Mouse (Mus musculus) myocyte (in vitro differentiated cells): ENCODE data around the gene Kif6. TPM values are rescaled to one million over a fixed set of nuclear protein-coding genes. Genes with fewer than 3 reads are reported as not detected.

ENCODE experiments used
- H3K27me3 ChIP-seq: one replicate; pipeline ENCODE4 v1.6.1; 2011; ENCODE audit not compliant: control insufficient read depth, insufficient read depth, insufficient read length
- H3K36me3 ChIP-seq: one replicate; pipeline ENCODE4 v1.6.1; 2011; ENCODE audit not compliant: control insufficient read depth, insufficient read depth
- H3K4me2 ChIP-seq: one replicate; pipeline ENCODE4 v1.6.1; 2011; ENCODE audit warnings: low read depth, control low read depth
- H3K4me3 ChIP-seq: one replicate; pipeline ENCODE4 v1.5.1; 2011; ENCODE audit warnings: mild to moderate bottlenecking, control low read depth, moderate library complexity
- H3K79me2 ChIP-seq: one replicate; pipeline ENCODE4 v1.6.1; 2011; ENCODE audit not compliant: control insufficient read depth, insufficient read depth
- H3ac ChIP-seq: one replicate; pipeline ENCODE4 v1.6.1; 2011; ENCODE audit not compliant: control insufficient read depth, insufficient read length
- CEBPB ChIP-seq: IDR thresholded peaks from 2 replicates; pipeline ENCODE4 v1.6.1; 2011; ENCODE audit warnings: mild to moderate bottlenecking, moderate library complexity; ENCODE audit not compliant: poor library complexity, insufficient read depth, severe bottlenecking
- E2F4 ChIP-seq: IDR thresholded peaks from one replicate; pipeline ENCODE4 v1.6.1; 2011; ENCODE audit warnings: mild to moderate bottlenecking, control low read depth, moderate library complexity; ENCODE audit not compliant: insufficient read depth
- MAX ChIP-seq: IDR thresholded peaks from one replicate; pipeline ENCODE4 v1.6.1; 2011; ENCODE audit warnings: low read depth, mild to moderate bottlenecking, control low read depth
- MYOD1 ChIP-seq, 3 experiments: IDR thresholded peaks; one replicate each; pipeline ENCODE4 v1.6.1; 2011; ENCODE audit warnings: control low read depth in 2 of 3, low read depth in 2 of 3, mild to moderate bottlenecking in 2 of 3, moderate library complexity in 1 of 3; ENCODE audit not compliant: insufficient read length in 2 of 3, control insufficient read depth in 1 of 3
- MYOG ChIP-seq, 3 experiments: IDR thresholded peaks; one replicate each; pipeline ENCODE4 v1.6.1; 2011; ENCODE audit warnings: control low read depth in 2 of 3, low read depth in 2 of 3, mild to moderate bottlenecking in 2 of 3; ENCODE audit not compliant: insufficient read length in 2 of 3, control insufficient read depth in 1 of 3, insufficient read depth in 1 of 3
- POLR2A ChIP-seq: IDR thresholded peaks from one replicate; pipeline ENCODE4 v1.6.1; 2011; ENCODE audit warnings: low read depth, mild to moderate bottlenecking, control low read depth, moderate library complexity; ENCODE audit not compliant: insufficient read length
- POLR2AphosphoS2 ChIP-seq: IDR thresholded peaks from one replicate; pipeline ENCODE4 v1.6.1; 2011; ENCODE audit warnings: low read depth, control low read depth; ENCODE audit not compliant: insufficient read length
- REST ChIP-seq: IDR thresholded peaks from one replicate; pipeline ENCODE4 v1.6.1; 2011; ENCODE audit warnings: mild to moderate bottlenecking, control low read depth, moderate library complexity; ENCODE audit not compliant: insufficient read depth, insufficient read length
- SRF ChIP-seq: IDR thresholded peaks from one replicate; pipeline ENCODE4 v1.6.1; 2011; ENCODE audit warnings: low read depth; ENCODE audit not compliant: control insufficient read depth, insufficient read length
- TCF12 ChIP-seq: IDR thresholded peaks from one replicate; pipeline ENCODE4 v1.6.1; 2011; ENCODE audit warnings: mild to moderate bottlenecking, control low read depth; ENCODE audit not compliant: poor library complexity, insufficient read depth, severe bottlenecking
- TCF3 ChIP-seq: IDR thresholded peaks from one replicate; pipeline ENCODE4 v1.6.1; 2011; ENCODE audit warnings: low read depth, control low read depth; ENCODE audit not compliant: insufficient read length
- USF1 ChIP-seq: IDR thresholded peaks from one replicate; pipeline ENCODE4 v1.6.1; 2011; ENCODE audit warnings: low read depth, mild to moderate bottlenecking, control low read depth, moderate library complexity
- polyA plus RNA-seq: library from polyadenylated mRNA; unstranded; fragments of >200 nt; fragmentation: generic; extraction: Trizol; gene quantifications from one replicate; pipeline ENCODE4 v1.2.1, GENCODE M21; 2012; ENCODE audit warnings: missing spikeins

Gene Kif6
- polyA plus RNA-seq, 1 experiment, result 0.07 TPM

DNA sequence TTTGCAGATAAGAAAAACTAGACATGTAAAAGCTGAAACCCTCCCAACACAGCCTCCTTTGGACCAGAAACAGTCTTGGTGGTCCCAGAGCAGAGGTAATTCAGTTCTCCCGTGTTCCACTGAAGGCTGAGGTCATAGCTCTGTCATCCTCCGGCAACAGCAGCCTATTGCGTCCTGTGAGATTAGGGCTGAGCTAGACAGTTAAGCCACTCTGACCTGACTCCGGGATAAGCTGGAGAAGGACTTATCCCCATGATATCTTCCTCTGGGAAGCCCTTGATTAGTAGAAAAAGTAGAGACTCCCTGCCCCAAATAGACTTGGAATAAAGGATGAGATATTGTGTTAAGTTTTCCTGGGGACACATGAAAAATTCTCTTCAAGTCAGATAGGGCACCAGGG, 319.6 kb downstream of the Kif6 start:
- Histone ChIP-seq H3K4me2 (no peak overlapping the region), H3K27me3 (no peaks in the 10 kb centered on the region), H3ac (no peak overlapping the region), H3K79me2 (no peaks in the 10 kb centered on the region), H3K4me3 (no peak overlapping the region), H3K36me3 (no peaks in the 10 kb centered on the region)
- TF ChIP-seq REST, result no peak
- TF ChIP-seq POLR2A, result no peak
- TF ChIP-seq TCF3, result no peak
- TF ChIP-seq MAX, result no peak
- TF ChIP-seq E2F4, result no peak
- no peak for TF ChIP-seq MYOG (IDR thresholded peaks at IDR 0.05; ENCODE audit: control insufficient read depth in 1 of 3, insufficient read depth in 1 of 3, insufficient read length in 2 of 3, low read depth in 2 of 3)
- no peak for TF ChIP-seq CEBPB
- TF ChIP-seq TCF12, result no peak

DNA sequence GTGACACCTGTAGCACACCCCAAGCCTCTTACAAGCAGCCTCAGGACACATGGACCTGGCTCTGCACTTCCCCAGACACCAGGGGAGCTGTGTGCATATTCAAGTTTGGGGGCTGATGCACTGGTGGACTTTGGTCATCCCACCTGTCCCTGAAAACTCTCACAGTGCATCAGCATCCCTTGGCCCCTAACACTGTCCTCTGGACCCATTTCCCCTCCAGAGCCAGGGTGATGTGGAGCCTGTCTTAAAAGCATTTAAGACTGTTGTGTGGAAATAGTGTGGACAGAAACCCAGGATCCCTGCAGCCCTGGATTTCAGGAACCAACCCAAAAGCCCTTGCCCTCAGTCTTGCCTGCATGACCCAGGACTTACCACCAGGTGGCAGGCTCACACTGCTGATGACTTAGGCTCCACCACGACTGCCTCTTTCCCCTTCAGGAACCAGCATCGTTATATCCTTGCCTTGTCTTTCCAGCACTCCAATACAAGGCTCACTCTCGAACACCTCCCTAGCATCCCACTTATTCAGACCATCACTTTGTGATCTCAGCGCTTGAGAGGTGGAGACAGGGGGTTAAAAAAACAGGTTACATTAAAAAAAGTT, 320.8 kb downstream of the Kif6 start:
- Histone ChIP-seq H3K4me3 (no peak overlapping the region), H3K79me2 (no peaks in the 10 kb centered on the region)

GRCm38 (mm10) chr17:49936214-49936613, 321.3 kb downstream of the Kif6 start:
- no peak overlapping the region for H3ac ChIP-seq
- H3K4me3 ChIP-seq, result no peak overlapping the region
- H3K79me2 ChIP-seq, result no peaks in the 10 kb centered on the region
- TF ChIP-seq TCF12 (no peak), MYOD1 (IDR thresholded peaks at IDR 0.05; ENCODE audit: control insufficient read depth in 1 of 3, insufficient read length in 2 of 3, low read depth in 2 of 3) (no peak), TCF3 (no peak), REST (no peak), POLR2AphosphoS2 (no peak), CEBPB (no peak), E2F4 (no peak)
- H3K4me2 ChIP-seq, result no peak overlapping the region
- no peaks in the 10 kb centered on the region for H3K27me3 ChIP-seq
- H3K36me3 ChIP-seq, result no peaks in the 10 kb centered on the region

More for the DNA sequence above, 320.8 kb downstream of the Kif6 start:
- Histone ChIP-seq H3K4me2 (no peak overlapping the region), H3K36me3 (no peaks in the 10 kb centered on the region), H3ac (no peak overlapping the region), H3K27me3 (no peaks in the 10 kb centered on the region)
- TF ChIP-seq REST, result no peak
- no peak for TF ChIP-seq TCF12
- TF ChIP-seq SRF, result no peak
- TF ChIP-seq MYOG (IDR thresholded peaks at IDR 0.05; ENCODE audit: control insufficient read depth in 1 of 3, insufficient read depth in 1 of 3, insufficient read length in 2 of 3, low read depth in 2 of 3), result no peak
- TF ChIP-seq MAX, result no peak
- no peak for TF ChIP-seq POLR2A
- TF ChIP-seq POLR2AphosphoS2, result no peak

DNA sequence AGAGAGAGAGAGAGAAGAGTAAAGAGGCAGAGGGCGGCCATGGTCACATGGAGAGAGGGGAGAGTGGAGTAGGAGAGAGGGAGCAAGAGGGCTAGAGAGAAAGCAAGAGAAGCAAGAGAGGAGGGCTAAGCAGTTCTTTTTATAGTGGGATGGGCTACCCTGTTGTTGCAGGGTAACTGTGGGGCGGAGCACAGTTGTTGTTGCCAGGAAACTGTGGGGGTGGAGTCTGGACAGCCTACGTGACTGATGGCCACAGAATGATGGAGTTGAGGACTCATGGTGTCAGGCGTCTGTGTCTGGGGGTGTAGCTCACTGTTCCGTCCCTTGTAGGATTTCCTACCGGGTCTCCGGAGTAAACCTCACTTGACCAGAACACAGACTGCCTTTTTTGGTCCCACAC, 324.2 kb downstream of the Kif6 start:
- no peaks in the 10 kb centered on the region for H3K27me3 ChIP-seq
- H3K79me2 ChIP-seq, result no peaks in the 10 kb centered on the region
- H3K4me2 ChIP-seq, result no peak overlapping the region
- TF ChIP-seq SRF, result no peak
- no peak for TF ChIP-seq TCF3
- no peak for TF ChIP-seq CEBPB
- TF ChIP-seq E2F4, result no peak
- TF ChIP-seq POLR2AphosphoS2, result no peak
- no peak for TF ChIP-seq POLR2A
- no peak for TF ChIP-seq MYOD1 (IDR thresholded peaks at IDR 0.05; ENCODE audit: control insufficient read depth in 1 of 3, insufficient read length in 2 of 3, low read depth in 2 of 3)
- TF ChIP-seq REST, result no peak
- no peak for TF ChIP-seq MAX
- no peak for TF ChIP-seq USF1
- TF ChIP-seq TCF12, result no peak
- TF ChIP-seq MYOG (IDR thresholded peaks at IDR 0.05; ENCODE audit: control insufficient read depth in 1 of 3, insufficient read depth in 1 of 3, insufficient read length in 2 of 3, low read depth in 2 of 3), result no peak
- no peak overlapping the region for H3ac ChIP-seq
- no peaks in the 10 kb centered on the region for H3K36me3 ChIP-seq
- H3K4me3 ChIP-seq, result no peak overlapping the region

- Histone ChIP-seq H3K36me3 (no peaks in the 10 kb centered on the region), H3K79me2 (no peaks in the 10 kb centered on the region), H3K4me2 (no peak overlapping the region), H3K4me3 (no peak overlapping the region), H3ac (no peak overlapping the region), H3K27me3 (no peaks in the 10 kb centered on the region)
- TF ChIP-seq MYOD1 (IDR thresholded peaks at IDR 0.05; ENCODE audit: control insufficient read depth in 1 of 3, insufficient read length in 2 of 3, low read depth in 2 of 3) (no peak), POLR2AphosphoS2 (no peak), CEBPB (no peak), MYOG (IDR thresholded peaks at IDR 0.05; ENCODE audit: control insufficient read depth in 1 of 3, insufficient read depth in 1 of 3, insufficient read length in 2 of 3, low read depth in 2 of 3) (no peak), TCF3 (no peak), TCF12 (no peak), USF1 (no peak), E2F4 (no peak), POLR2A (no peak), MAX (no peak)
Observed at GRCm38 (mm10) chr17:49942674-49943073, 327.7 kb downstream of the Kif6 start.
